Mouse (Mus musculus): ENCODE results near the gene Fnbp1l.

- TF ChIP-seq GATA2 (IDR thresholded peaks at IDR 0.05; ENCODE audit: borderline replicate concordance, low read depth, low read length) (no peak), CTCF (IDR thresholded peaks at IDR 0.05; ENCODE audit: low read depth, low read length) (no peak), TAL1 (conservative IDR thresholded peaks at IDR 0.05; ENCODE audit: low read depth, low read length) (no peak), GATA1 (IDR thresholded peaks at IDR 0.05; ENCODE audit: borderline replicate concordance, low read length) (no peak)
Measured at GRCm38 (mm10) chr3:122492006-122492405, 127.5 kb downstream of the Fnbp1l start.

All from G1E (cell line).